Mouse (Mus musculus): Measurements from ENCODE around the gene Dhrs11. TPM values are rescaled to one million over a fixed set of nuclear protein-coding genes. Genes with fewer than 3 reads are reported as not detected.

Gene Dhrs11
- total RNA-seq, 2 experiments from 2014 or later = 6.2 TPM

GRCm38 (mm10) chr11:84774870-84775514 is 53.8 kb downstream of the Dhrs11 start:
- DNase-seq (ENCODE audit: low spot score in 2 of 2) = no peak
- no peak overlapping the region for H3K4me3 ChIP-seq
- no peak for TF ChIP-seq CTCF (conservative IDR thresholded peaks at IDR 0.05)
- no peak overlapping the region for H3K27ac ChIP-seq

Other genes starting within 250 kb of the Dhrs11 start
- 10 to 100 TPM in 1 of 2 experiments, 1 to 10 TPM in 1; 8.5 to 16.7 TPM for gene Mrm1, start 9.5 kb downstream of the Dhrs11 start, total RNA-seq (2021)
- gene Ggnbp2, start 41.8 kb upstream of the Dhrs11 start, total RNA-seq (2021) = 10 to 100 TPM; 87.7 to 92.2 TPM
- 10 to 100 TPM in 1 of 2 experiments, 1 to 10 TPM in 1; 8.9 to 11.5 TPM for gene Myo19, start 51.2 kb upstream of the Dhrs11 start, total RNA-seq (2021)
- 1 to 10 TPM; 7.4 to 7.5 TPM for gene Pigw, start 51.3 kb upstream of the Dhrs11 start, total RNA-seq (2021)
- gene Znhit3, start 87.4 kb upstream of the Dhrs11 start, total RNA-seq (2021) = 10 to 100 TPM; 30.7 to 32.1 TPM
- gene Car4, start 128.8 kb upstream of the Dhrs11 start, total RNA-seq (2021) = 10 to 100 TPM; 67.0 to 73.9 TPM

Data from layer of hippocampus, adult 2 months (tissue).